Comparison of ENCODE assay signal across 15 mouse cellular contexts in genomic region chr12:98981081-98981480, GRCm38 (mm10).
"Had no signal": no experiment of that assay in that cellular context is flagged by ENCODE, and none has a peak within 500 bp of the region (broad histone marks: within the 10 kb centered on the region; RNA-seq: fewer than 3 reads in every experiment).

No protein-coding gene starts in this region.

- H3K9ac ChIP-seq: lung, embryonic 14.5 days; midbrain, embryonic 12.5 days; neural tube, embryonic 13.5 days; neural tube, embryonic 15.5 days; stomach, embryonic 15.5 days had no signal

- H3K27me3 ChIP-seq: midbrain, embryonic 12.5 days; neural tube, embryonic 13.5 days; neural tube, embryonic 15.5 days; stomach, embryonic 15.5 days had no signal

- DNase-seq: lung, adult 18-20 months; lung, embryonic 14.5 days; lung, postnatal 10 days; lung, postnatal 4 days; midbrain, embryonic 14.5 days; right cerebral cortex, postnatal 14 days; thymus, postnatal 14 days; thymus, postnatal 36 days had no signal

- H3K9me3 ChIP-seq: neural tube, embryonic 13.5 days; stomach, embryonic 15.5 days had no signal

- H3K4me3 ChIP-seq: midbrain, embryonic 10.5 days; midbrain, embryonic 12.5 days; myocyte; neural tube, embryonic 13.5 days; neural tube, embryonic 15.5 days; stomach, embryonic 15.5 days had no signal

- H3K4me1 ChIP-seq: midbrain, embryonic 10.5 days; midbrain, embryonic 12.5 days; neural tube, embryonic 13.5 days; neural tube, embryonic 15.5 days; stomach, embryonic 15.5 days had no signal

- H3K27ac ChIP-seq: midbrain, embryonic 10.5 days; midbrain, embryonic 12.5 days; neural tube, embryonic 13.5 days; neural tube, embryonic 15.5 days; stomach, embryonic 15.5 days; stomach, postnatal 0 days had no signal
